Mouse (Mus musculus) stomach, embryonic 15.5 days (tissue): ENCODE measurements around the gene Aars2. TPM values are rescaled to one million over a fixed set of nuclear protein-coding genes. Genes with fewer than 3 reads are reported as not detected.
A peak's percentile ranks its signal among the peaks of the same experiment; 100 is the strongest.

Experiments used
- ATAC-seq: fragments of 200-750 bp; cut with Nextera tagmentation; 2 replicates; pipeline ENCODE4 v1.8.0; 2017; ENCODE audit warnings: low read depth, moderate number of reproducible peaks, moderate TSS enrichment; ENCODE audit not compliant: insufficient read depth, low FRiP score
- H3K27ac ChIP-seq: fragments of 300-500 bp; sonication (generic); 2 replicates; pipeline ENCODE4 v1.5.1; 2015; ENCODE audit warnings: mild to moderate bottlenecking, inconsistent platforms
- H3K27me3 ChIP-seq: fragments of 300-500 bp; sonication (generic); replicated peaks from 2 replicates; pipeline ENCODE4 v1.6.1; 2015; ENCODE audit warnings: inconsistent platforms
- H3K36me3 ChIP-seq: fragments of 300-500 bp; sonication (generic); 2 replicates; pipeline ENCODE4 v1.6.1; 2015; ENCODE audit warnings: inconsistent platforms
- H3K4me1 ChIP-seq: fragments of 300-500 bp; sonication (generic); 2 replicates; pipeline ENCODE4 v1.6.1; 2015; ENCODE audit warnings: inconsistent platforms
- H3K4me2 ChIP-seq: fragments of 300-500 bp; sonication (generic); 2 replicates; pipeline ENCODE4 v1.6.1; 2015; ENCODE audit warnings: mild to moderate bottlenecking, inconsistent platforms
- H3K4me3 ChIP-seq: fragments of 300-500 bp; sonication (generic); replicated peaks from 2 replicates; pipeline ENCODE4 v1.5.1; 2015; ENCODE audit warnings: inconsistent platforms
- H3K9ac ChIP-seq: fragments of 300-500 bp; sonication (generic); 2 replicates; pipeline ENCODE4 v1.6.1; 2015; ENCODE audit warnings: inconsistent platforms
- H3K9me3 ChIP-seq: fragments of 300-500 bp; sonication (generic); 2 replicates; pipeline ENCODE4 v1.6.1; 2016; ENCODE audit warnings: inconsistent platforms
- WGBS: fragments of 180-500 bp; shearing (Covaris S2); methylation state at CpG from one replicate; pipeline ENCODE4 v1.1.7; 2015; 5-methylcytosine and 5-hydroxymethylcytosine counted together
- polyA plus RNA-seq: library from polyadenylated mRNA; unstranded; fragments of >200 nt; fragmentation: Nextera tagmentation; extraction: Ambion mirVana; gene quantifications from 2 replicates; pipeline ENCODE4 v1.2.1, GENCODE M21; 2015

Aars2 gene
- polyA plus RNA-seq, 1 experiment from 2014 or later, result 17.2 TPM

DNA sequence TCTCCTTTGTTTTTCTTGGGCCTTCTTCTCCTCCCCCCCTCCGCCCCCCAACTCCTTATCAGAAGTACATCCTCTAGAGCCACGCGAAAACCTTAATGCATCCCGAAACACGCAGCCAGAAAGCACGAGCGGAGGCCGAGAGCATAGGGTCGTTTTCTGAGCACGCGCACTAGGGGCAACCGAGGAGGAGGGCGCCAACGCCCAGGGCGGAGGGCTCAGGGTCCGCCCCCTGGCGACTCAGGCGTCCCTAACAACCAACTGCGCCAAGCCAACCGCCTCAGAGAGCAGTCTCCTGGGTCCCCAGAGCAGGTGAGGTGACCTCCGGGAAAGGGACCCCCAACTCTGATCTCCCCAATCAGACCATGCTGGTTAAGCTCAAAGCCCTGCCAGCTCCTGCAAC is 16.6 kb downstream of the Aars2 start, which contains the start of gene Tcte1:
Tcte1 (plus strand) TSS at position 172 of the 400 bp plus-strand sequence.
- H3K4me3 ChIP-seq, result peak within 1 kb of the TSS; percentile 35
- peaks cover 12% of the 10 kb centered on the region; the same call in 1 of the 2 replicates for H3K4me1 ChIP-seq
- peak within 1 kb of the TSS; percentile 68 for H3K4me2 ChIP-seq
- H3K27ac ChIP-seq, result no peak within 1 kb of the TSS
- H3K27me3 ChIP-seq, result peaks cover 3% of the 10 kb centered on the region; the same call in 1 of the 2 replicates
- no peak within 1 kb of the TSS for H3K9ac ChIP-seq
- under 1% methylated on average over 21 of the region's 21 CpGs for WGBS
- ATAC-seq, result peak; percentile 66
- H3K9me3 ChIP-seq, result no peaks in the 10 kb centered on the region
- H3K36me3 ChIP-seq, result peaks cover 4% of the 10 kb centered on the region; the same call in 1 of the 2 replicates

DNA sequence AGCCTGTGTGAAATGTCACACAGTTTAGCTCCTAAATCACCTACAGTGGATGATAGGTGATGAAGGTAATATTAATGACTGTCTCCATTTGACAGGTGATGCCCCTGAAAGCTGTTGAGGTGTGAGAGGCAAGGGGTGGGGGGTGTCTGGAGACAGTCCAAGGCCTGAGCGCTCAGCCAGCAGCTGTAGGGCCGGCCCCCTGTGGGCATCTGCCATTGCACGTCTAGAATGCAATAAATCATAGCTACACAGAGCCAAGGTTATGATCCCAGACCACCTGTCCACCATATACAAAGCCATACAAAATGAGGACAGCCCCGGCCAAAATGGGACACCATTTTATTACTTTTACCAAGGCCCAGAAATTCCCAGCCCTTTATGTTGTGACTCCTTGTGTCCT is 18.3 kb downstream of the Aars2 start:
- ATAC-seq, result no peak
- H3K4me2 ChIP-seq, result no peak overlapping the region
- H3K9me3 ChIP-seq, result no peaks in the 10 kb centered on the region
- no peak overlapping the region for H3K9ac ChIP-seq
- H3K27ac ChIP-seq, result no peak overlapping the region
- H3K27me3 ChIP-seq, result peaks cover 10% of the 10 kb centered on the region
- H3K4me1 ChIP-seq, result peaks cover 12% of the 10 kb centered on the region; the same call in 1 of the 2 replicates
- peaks cover 4% of the 10 kb centered on the region; the same call in 1 of the 2 replicates for H3K36me3 ChIP-seq
- WGBS, result 58% methylated on average over 4 of the region's 4 CpGs
- no peak overlapping the region for H3K4me3 ChIP-seq

DNA sequence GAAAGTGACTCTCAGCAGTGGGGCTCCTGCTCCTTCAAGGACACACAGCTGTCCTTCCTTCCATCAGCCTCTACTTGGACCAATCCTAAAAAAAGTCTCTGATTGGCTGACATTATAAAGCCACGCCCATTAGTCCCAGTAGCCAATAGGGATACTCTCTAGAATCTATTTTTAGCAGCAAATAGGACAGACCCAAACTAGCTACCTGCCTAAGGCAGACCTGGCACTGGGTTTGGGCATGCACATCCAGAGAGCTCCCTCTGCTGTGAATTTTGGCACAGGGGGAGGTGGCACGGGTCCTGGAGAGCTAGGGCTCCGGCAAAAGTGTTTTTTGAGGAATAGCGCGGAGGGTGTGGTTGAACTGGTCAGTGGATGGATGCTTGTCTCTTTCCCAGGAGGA is 19.9 kb downstream of the Aars2 start:
- no peak overlapping the region for H3K4me2 ChIP-seq
- no peaks in the 10 kb centered on the region for H3K36me3 ChIP-seq
- ATAC-seq, result no peak
- no peak overlapping the region for H3K9ac ChIP-seq
- WGBS, result 19% methylated on average over 5 of the region's 5 CpGs
- H3K9me3 ChIP-seq, result no peaks in the 10 kb centered on the region
- H3K27ac ChIP-seq, result no peak overlapping the region
- no peak overlapping the region for H3K4me3 ChIP-seq
- peaks cover 18% of the 10 kb centered on the region for H3K27me3 ChIP-seq
- H3K4me1 ChIP-seq, result peaks cover 12% of the 10 kb centered on the region; the same call in 1 of the 2 replicates

DNA sequence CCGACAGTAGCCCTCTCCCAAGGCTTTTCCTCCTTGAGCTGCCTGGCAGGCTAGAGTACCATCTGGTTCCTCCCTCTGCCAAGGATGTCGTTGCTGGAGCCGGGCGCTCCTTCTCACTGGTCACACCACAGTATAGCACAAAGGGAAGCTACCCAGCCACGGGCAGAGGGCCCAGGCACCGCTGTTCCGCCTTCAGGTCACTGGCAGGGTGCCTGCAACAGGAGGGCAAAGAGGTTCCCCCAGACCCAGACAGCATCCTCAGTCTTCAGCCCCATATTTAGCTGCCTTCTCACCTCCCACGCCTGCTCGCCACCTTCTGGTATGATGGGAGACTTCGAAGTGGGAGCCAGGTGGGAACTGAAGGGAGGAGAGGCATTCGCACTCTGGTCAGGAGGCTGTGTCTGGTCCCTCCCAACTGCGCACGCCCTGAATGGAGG is 23.7 kb downstream of the Aars2 start:
- no peak overlapping the region for H3K4me3 ChIP-seq
- no peak overlapping the region for H3K27ac ChIP-seq
- WGBS, result 47% methylated on average over 13 of the region's 13 CpGs
- no peaks in the 10 kb centered on the region for H3K4me1 ChIP-seq
- no peak overlapping the region for H3K4me2 ChIP-seq
- peaks cover 44% of the 10 kb centered on the region for H3K27me3 ChIP-seq
- no peak for ATAC-seq
- no peak overlapping the region for H3K9ac ChIP-seq
- no peaks in the 10 kb centered on the region for H3K36me3 ChIP-seq
- H3K9me3 ChIP-seq, result no peaks in the 10 kb centered on the region

DNA sequence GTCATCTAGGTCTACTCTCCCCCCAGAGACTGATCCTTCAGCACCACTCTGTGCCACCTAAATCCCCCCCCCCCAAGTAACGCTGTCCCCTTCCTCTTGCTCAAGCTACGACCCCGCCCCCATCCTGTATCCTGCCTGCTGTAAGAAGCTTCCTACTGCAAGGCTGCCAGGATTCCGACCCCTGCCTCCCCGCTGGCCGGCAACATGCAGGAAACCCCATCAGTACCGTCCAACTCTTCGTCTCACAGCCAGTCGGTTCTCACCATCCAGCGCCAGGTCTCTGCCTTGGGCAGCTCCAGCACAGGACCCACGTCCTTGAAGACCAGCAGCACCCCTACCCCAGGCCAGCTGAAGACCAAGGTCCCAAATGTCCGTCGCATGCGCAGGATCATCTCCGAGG is 26.3 kb downstream of the Aars2 start:
- Histone ChIP-seq H3K9ac (no peak overlapping the region), H3K27ac (no peak overlapping the region), H3K27me3 (peaks cover 61% of the 10 kb centered on the region), H3K9me3 (no peaks in the 10 kb centered on the region), H3K4me1 (no peaks in the 10 kb centered on the region), H3K36me3 (no peaks in the 10 kb centered on the region), H3K4me2 (no peak overlapping the region), H3K4me3 (no peak overlapping the region)
- ATAC-seq, result no peak
- 49% methylated on average over 15 of the region's 15 CpGs for whole genome bisulfite sequencing

DNA sequence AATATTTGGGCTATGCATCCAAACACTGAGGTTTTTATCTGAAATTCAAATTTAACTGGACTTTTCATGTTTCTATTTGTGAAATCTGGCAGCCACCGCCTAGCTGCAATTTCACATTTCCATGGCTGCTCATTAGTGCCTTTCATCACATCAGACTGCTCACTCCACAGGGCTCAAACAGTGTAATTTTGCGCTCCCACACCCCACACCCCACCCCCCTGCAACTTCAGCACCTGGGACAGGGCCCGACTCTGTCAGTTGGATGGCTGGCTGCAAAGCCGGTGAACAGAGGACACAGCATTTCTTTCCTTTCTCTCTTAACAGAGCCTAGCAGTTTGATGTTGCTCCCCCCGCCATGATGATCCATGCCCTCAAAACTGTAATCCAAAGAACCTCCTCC is 29.6 kb downstream of the Aars2 start:
- Histone ChIP-seq H3K4me1 (no peaks in the 10 kb centered on the region), H3K9ac (no peak overlapping the region), H3K4me2 (no peak overlapping the region), H3K9me3 (no peaks in the 10 kb centered on the region), H3K4me3 (no peak overlapping the region), H3K27ac (no peak overlapping the region), H3K36me3 (no peaks in the 10 kb centered on the region), H3K27me3 (peaks cover 75% of the 10 kb centered on the region)
- WGBS, result 14% methylated on average over 5 of the region's 5 CpGs
- ATAC-seq, result no peak

DNA sequence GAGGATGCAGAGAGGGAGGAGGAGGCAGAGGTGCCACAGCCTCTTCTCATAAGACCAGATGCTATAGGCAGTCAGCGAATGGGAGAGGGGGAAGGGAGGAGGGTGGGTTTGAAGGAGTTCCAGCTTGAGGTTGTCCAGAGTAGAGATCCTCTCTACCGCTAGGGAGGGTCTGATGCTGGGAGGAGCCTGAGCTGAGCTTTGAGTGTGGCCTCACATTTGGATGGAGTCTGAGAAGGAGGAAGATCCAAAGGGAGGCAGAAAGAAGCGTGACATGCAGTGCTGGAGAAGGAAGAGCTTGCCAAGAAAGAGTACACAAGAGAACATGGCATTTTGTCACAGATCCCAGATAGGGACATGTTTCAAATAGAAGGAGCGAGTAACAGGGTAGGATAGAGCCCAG is 31.8 kb downstream of the Aars2 start:
- H3K27me3 ChIP-seq, result peaks cover 74% of the 10 kb centered on the region
- WGBS, result 57% methylated on average over 4 of the region's 4 CpGs
- H3K4me2 ChIP-seq, result no peak overlapping the region
- H3K9me3 ChIP-seq, result no peaks in the 10 kb centered on the region
- no peaks in the 10 kb centered on the region for H3K4me1 ChIP-seq
- H3K4me3 ChIP-seq, result no peak overlapping the region
- no peak overlapping the region for H3K9ac ChIP-seq
- no peak overlapping the region for H3K27ac ChIP-seq
- no peak for ATAC-seq
- no peaks in the 10 kb centered on the region for H3K36me3 ChIP-seq

DNA sequence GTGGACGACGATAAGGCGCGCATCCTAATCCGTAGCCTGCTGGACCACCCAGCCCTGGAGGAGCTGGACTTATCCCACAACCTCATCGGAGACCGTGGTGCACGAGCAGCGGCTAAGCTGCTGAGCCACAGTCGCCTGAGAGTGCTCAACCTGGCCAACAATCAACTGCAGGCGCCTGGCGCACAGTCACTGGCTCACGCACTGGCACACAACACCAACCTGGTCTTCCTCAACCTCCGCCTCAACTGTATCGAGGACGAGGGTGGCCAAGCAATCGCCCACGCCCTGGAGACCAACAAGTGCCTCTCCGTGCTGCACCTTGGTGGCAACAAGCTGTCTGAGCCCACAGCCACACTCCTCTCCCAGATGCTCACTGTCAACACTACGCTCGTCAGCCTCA is 33.0 kb downstream of the Aars2 start:
- no peak overlapping the region for H3K4me3 ChIP-seq
- no peaks in the 10 kb centered on the region for H3K36me3 ChIP-seq
- no peak overlapping the region for H3K27ac ChIP-seq
- H3K9me3 ChIP-seq, result no peaks in the 10 kb centered on the region
- no peak overlapping the region for H3K4me2 ChIP-seq
- 70% methylated on average over 21 of the region's 21 CpGs for WGBS
- ATAC-seq, result no peak
- H3K9ac ChIP-seq, result no peak overlapping the region
- H3K27me3 ChIP-seq, result peaks cover 78% of the 10 kb centered on the region
- peaks cover 7% of the 10 kb centered on the region; the same call in 1 of the 2 replicates for H3K4me1 ChIP-seq

DNA sequence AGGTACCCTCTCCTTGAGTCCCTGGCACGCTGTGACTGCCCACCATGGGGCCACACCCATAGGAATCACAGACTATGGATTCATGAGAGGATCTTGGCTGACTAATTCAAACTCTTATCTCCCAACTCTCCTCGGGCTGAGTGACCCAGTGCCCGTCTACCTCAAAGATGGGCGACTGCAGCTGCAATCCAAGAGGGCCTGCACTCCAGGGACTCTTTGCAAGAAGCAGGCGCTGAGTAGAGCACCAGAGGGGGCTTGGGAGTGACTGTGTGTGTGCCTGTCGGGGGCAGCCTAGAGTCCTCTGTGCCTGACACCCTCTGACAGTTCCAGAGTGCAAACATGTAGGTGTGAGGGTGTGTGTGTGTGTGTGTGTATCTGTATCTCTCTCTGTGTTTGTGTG is 35.5 kb downstream of the Aars2 start:
- Histone ChIP-seq H3K27ac (no peak overlapping the region), H3K4me2 (no peak overlapping the region), H3K4me1 (peaks cover 18% of the 10 kb centered on the region), H3K9ac (no peak overlapping the region), H3K36me3 (no peaks in the 10 kb centered on the region), H3K9me3 (no peaks in the 10 kb centered on the region), H3K27me3 (peaks cover 80% of the 10 kb centered on the region), H3K4me3 (no peak overlapping the region)
- 22% methylated on average over 6 of the region's 6 CpGs for WGBS
- no peak for ATAC-seq

DNA sequence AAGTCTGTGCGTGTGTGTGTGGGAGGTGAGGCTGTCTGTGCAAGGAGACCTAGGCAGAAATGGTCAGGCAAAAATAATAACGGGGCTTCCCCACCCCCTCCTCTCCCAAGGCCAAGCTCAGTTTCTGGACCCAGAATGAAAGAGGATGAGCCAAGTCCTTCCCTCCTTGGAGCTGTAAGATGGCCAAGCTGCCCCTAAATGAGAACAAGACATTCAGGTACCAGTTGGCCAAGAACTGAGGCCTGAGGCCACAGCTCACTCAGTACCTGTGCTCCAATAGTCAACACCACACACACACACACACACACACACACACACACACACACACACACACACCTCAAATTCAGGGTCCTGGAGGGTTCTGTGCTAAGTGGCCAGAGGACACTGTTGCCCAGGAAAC is 36.1 kb downstream of the Aars2 start:
- H3K9me3 ChIP-seq, result no peaks in the 10 kb centered on the region
- H3K4me1 ChIP-seq, result peaks cover 18% of the 10 kb centered on the region
- no peak for ATAC-seq
- no peak overlapping the region for H3K27ac ChIP-seq
- no peak overlapping the region for H3K9ac ChIP-seq
- peaks cover 82% of the 10 kb centered on the region for H3K27me3 ChIP-seq
- H3K36me3 ChIP-seq, result no peaks in the 10 kb centered on the region
- H3K4me3 ChIP-seq, result no peak overlapping the region
- no peak overlapping the region for H3K4me2 ChIP-seq
- 64% methylated on average over 2 of the region's 2 CpGs for WGBS

DNA sequence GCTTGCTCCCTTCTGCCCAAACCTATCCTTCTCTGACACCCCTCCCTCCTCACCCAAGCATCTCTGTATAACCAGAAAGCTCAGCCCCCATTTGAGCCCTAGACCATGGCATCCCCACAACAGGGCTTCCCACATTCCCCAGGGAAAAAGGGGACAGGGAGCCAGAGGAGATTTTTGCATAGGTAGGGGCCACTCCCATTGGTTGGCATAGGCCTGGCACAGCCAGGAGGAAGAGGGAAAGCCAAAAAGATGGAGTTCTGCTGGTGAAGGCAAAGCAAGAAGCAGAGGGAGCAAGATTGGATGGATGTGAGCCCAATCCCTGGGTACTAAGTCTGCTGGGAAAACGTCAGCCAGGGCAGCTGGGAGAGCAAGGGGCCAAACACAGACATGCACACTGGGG is 36.5 kb downstream of the Aars2 start:
- WGBS, result 58% methylated on average over 1 of the region's 1 CpGs
- Histone ChIP-seq H3K4me1 (peaks cover 18% of the 10 kb centered on the region), H3K27me3 (peaks cover 82% of the 10 kb centered on the region), H3K4me3 (no peak overlapping the region), H3K36me3 (no peaks in the 10 kb centered on the region), H3K9me3 (no peaks in the 10 kb centered on the region), H3K4me2 (no peak overlapping the region), H3K9ac (no peak overlapping the region), H3K27ac (no peak overlapping the region)
- ATAC-seq, result no peak

DNA sequence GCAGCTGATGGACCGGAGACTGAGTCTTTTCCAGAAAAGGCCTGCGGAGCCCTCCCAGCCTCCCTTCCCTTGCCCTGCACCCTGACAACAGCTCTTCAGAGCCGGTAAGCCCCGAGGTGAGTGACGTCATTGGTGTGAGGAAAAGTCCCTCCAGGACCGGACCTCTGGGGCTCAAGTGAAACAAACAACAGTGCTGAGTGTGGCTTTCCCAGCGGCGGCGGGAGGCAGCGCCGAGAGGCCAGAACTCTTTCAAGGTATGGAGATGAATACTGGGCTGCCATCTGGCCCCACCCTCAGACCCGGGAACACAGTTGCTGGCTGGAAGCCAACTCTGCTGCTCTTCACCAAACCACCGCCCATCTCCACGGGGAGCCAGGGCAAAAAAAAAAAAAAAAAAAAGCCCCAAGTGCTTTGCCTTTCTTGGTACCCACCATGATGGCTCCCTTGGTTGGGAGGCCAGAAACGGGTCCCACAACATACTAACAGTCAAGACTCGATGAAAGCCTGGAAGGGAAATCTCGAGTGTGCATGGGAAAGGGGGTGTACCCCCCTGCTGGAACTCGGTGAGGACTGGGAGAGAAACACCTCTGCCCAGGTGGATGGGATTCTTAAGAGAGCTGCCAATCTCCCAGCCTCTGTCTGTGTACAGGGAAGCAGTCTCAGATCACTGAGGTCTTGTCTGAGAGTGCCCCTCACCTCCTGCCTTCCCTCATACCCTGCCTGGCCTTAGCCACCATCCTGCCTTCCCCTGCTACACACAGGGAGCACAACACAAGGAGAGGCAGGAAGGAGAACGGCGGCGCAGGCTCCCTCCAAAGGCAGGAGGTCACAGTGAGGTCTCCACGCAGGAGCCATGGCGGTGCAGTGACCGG is 37.6 kb downstream of the Aars2 start:
- Histone ChIP-seq H3K4me1 (peaks cover 23% of the 10 kb centered on the region), H3K36me3 (no peaks in the 10 kb centered on the region), H3K27ac (no peak overlapping the region), H3K9ac (no peak overlapping the region), H3K27me3 (peaks cover 81% of the 10 kb centered on the region), H3K4me2 (peak overlapping the region; percentile 50; the same call in 1 of the 2 replicates), H3K9me3 (no peaks in the 10 kb centered on the region), H3K4me3 (peak overlapping the region; percentile 22; the same call in 1 of the 2 replicates)
- WGBS, result 27% methylated on average over 24 of the region's 24 CpGs
- ATAC-seq, result no peak
